Mouse (Mus musculus) CH12.LX (cell line): ENCODE results near the gene Npas2.

Source experiments
- CTCF ChIP-seq, 2 experiments: IDR thresholded peaks in 1 of 2; conservative IDR thresholded peaks in 1 of 2; 2 replicates each; pipeline ENCODE4 v1.5.1; 2011 to 2012; ENCODE audit warnings: low read depth in 2 of 2, low read length in 2 of 2, improper control_type of control experiment in 1 of 2, inconsistent platforms in 1 of 2, mild to moderate bottlenecking in 1 of 2, moderate library complexity in 1 of 2
- EP300 ChIP-seq: IDR thresholded peaks from 2 replicates; pipeline ENCODE4 v1.6.1; 2011; ENCODE audit warnings: low read length, improper control_type of control experiment
- HCFC1 ChIP-seq: IDR thresholded peaks from 2 replicates; pipeline ENCODE4 v1.6.1; 2012; ENCODE audit warnings: low read depth, mild to moderate bottlenecking, inconsistent platforms, low read length, improper control_type of control experiment
- JUN ChIP-seq: IDR thresholded peaks from 2 replicates; pipeline ENCODE4 v1.6.1; 2011; ENCODE audit warnings: low read depth, mild to moderate bottlenecking, low read length, improper control_type of control experiment, moderate library complexity; ENCODE audit not compliant: insufficient read depth
- MAX ChIP-seq: IDR thresholded peaks from 2 replicates; pipeline ENCODE4 v1.6.1; 2011; ENCODE audit warnings: low read length, improper control_type of control experiment
- MEF2A ChIP-seq: IDR thresholded peaks from 2 replicates; pipeline ENCODE4 v1.6.1; 2014; ENCODE audit warnings: low read depth, mild to moderate bottlenecking, inconsistent platforms, low read length, improper control_type of control experiment, borderline replicate concordance
- NELFE ChIP-seq: IDR thresholded peaks from 2 replicates; pipeline ENCODE4 v1.6.1; 2011; ENCODE audit warnings: low read depth, low read length, improper control_type of control experiment
- PAX5 ChIP-seq: IDR thresholded peaks from 2 replicates; pipeline ENCODE4 v1.6.1; 2012; ENCODE audit warnings: low read length, inconsistent platforms, mixed read lengths
- POLR2A ChIP-seq: IDR thresholded peaks from 2 replicates; pipeline ENCODE4 v1.6.1; 2011; ENCODE audit warnings: low read depth, mild to moderate bottlenecking, improper control_type of control experiment, low read length
- POLR2AphosphoS2 ChIP-seq: IDR thresholded peaks from 2 replicates; pipeline ENCODE4 v1.6.1; 2011; ENCODE audit warnings: low read depth, low read length, improper control_type of control experiment
- TBP ChIP-seq: conservative IDR thresholded peaks from 2 replicates; pipeline ENCODE4 v1.6.1; 2011; ENCODE audit warnings: low read depth, low read length, improper control_type of control experiment
- TCF12 ChIP-seq: IDR thresholded peaks from 2 replicates; pipeline ENCODE4 v1.6.1; 2014; ENCODE audit warnings: low read depth, mild to moderate bottlenecking, inconsistent platforms, low read length, improper control_type of control experiment
- ZC3H11A ChIP-seq: IDR thresholded peaks from 2 replicates; pipeline ENCODE4 v1.6.1; 2012; ENCODE audit warnings: low read depth, mild to moderate bottlenecking, inconsistent platforms, low read length, improper control_type of control experiment
- ZNF384 ChIP-seq: IDR thresholded peaks from 2 replicates; pipeline ENCODE4 v1.6.1; 2012; ENCODE audit warnings: low read depth, low read length, improper control_type of control experiment, inconsistent platforms

- TF ChIP-seq CTCF (conservative IDR thresholded peaks at IDR 0.05 in 1 of 2, IDR thresholded peaks at IDR 0.05 in 1 of 2; ENCODE audit: low read depth in 2 of 2, low read length in 2 of 2) (no peak; a peak in 1 of 4 replicates), MAX (no peak), TBP (no peak), NELFE (no peak), POLR2AphosphoS2 (no peak), TCF12 (no peak), ZC3H11A (no peak), POLR2A (no peak), PAX5 (no peak), ZNF384 (no peak), HCFC1 (no peak), EP300 (no peak), MEF2A (no peak), JUN (no peak)
Measured at GRCm38 (mm10) chr1:39343242-39343641, 149.7 kb downstream of the Npas2 start.
